Mouse (Mus musculus) liver, embryonic 14.5 days (tissue): ENCODE measurements around the gene Ltn1.

ENCODE experiments used
- CTCF ChIP-seq: IDR thresholded peaks from 2 replicates; pipeline ENCODE4 v1.5.1; 2016; ENCODE audit warnings: antibody characterized with exemption, low read depth, control low read depth
- EP300 ChIP-seq: IDR thresholded peaks from 2 replicates; pipeline ENCODE4 v1.6.1; 2016; ENCODE audit warnings: antibody characterized with exemption, low read depth

GRCm38 (mm10) chr16:87334756-87335155 is 97.7 kb downstream of the Ltn1 start:
- no peak for TF ChIP-seq CTCF
- no peak for TF ChIP-seq EP300
